Mouse (Mus musculus): ENCODE measurements at regions not wholly inside any gene's neighbourhood (a gene's known extent, or its start where the extent isn't known, plus 50 kb on each side); places are given as distances from the start of the nearest gene placed in this dataset.
"Not testable (repeated sequence)": the region's sequence is repeated elsewhere in the genome, so short reads cannot be mapped to it uniquely, and the experiment has no call there.

DNA sequence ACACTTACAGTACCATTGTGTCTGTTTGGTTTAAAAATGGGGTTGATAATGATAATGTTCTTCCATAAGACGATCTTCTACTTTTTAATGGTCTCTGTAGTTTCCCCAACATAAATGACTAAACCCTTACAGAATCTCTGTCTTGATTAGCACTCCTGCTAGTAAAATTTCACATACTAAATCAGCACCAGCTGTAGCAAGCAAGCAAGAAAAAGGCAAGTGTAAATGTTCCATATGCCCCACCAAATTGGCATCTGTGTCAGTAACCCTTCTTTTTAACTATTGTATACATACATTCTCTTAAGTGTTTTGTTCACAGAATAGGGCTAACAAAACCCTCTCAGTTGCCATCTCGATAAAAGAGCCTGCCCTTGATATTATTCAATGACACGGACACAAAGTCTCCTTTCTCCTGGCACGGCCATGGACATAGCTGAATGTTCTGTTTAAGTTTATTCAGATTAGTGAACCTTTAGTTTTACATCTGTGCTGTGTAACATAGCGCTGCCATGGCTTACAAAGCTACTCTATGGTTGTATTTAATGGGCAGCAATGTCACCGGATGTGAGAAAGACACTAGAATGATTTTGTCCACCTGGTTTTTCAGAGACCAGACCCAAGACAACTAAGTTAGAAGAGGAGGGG is 414.3 kb downstream of the Gtdc1 start:
- no peaks in the 10 kb centered on the region for H3K27me3 ChIP-seq
- no peak overlapping the region for H3K9ac ChIP-seq
- no peaks in the 10 kb centered on the region for H3K4me1 ChIP-seq (replicated peaks)
- no peaks in the 10 kb centered on the region for H3K9me3 ChIP-seq
- no peak overlapping the region for H3K27ac ChIP-seq (replicated peaks)
- WGBS = 53% methylated on average over 6 of the region's 6 CpGs
- H3K4me3 ChIP-seq = no peak overlapping the region
- no peaks in the 10 kb centered on the region for H3K36me3 ChIP-seq
- no peak overlapping the region for H3K4me2 ChIP-seq
- no peak for ATAC-seq (ENCODE audit: low FRiP score, low read depth)

DNA sequence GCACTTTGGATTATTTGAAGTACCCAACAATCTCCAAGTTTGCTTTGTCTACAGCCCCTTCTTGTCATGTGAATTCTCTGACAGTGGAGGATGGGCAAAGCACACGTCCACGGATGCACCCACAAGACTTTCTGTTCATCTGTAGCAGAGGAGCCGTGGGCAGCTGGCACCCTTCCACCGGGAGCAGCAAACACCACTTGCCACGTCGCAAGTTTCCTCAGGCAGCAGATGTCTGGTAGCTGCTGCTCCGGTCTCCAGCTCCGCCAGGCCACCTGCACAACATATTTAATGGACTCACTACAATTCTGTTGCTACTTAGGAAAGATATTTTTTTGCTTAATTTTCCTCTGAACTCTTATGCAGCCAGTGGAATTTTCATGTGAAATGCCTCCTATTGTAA is 415.1 kb downstream of the Gtdc1 start:
- WGBS = 35% methylated on average over 8 of the region's 8 CpGs
- H3K4me2 ChIP-seq = no peak overlapping the region
- no peak for ATAC-seq (ENCODE audit: low FRiP score, low read depth)
- H3K9ac ChIP-seq = no peak overlapping the region
- no peak overlapping the region for H3K4me3 ChIP-seq
- H3K36me3 ChIP-seq = no peaks in the 10 kb centered on the region
- H3K27me3 ChIP-seq = no peaks in the 10 kb centered on the region
- H3K9me3 ChIP-seq = no peaks in the 10 kb centered on the region
- no peaks in the 10 kb centered on the region for H3K4me1 ChIP-seq (replicated peaks)
- H3K27ac ChIP-seq (replicated peaks) = no peak overlapping the region

DNA sequence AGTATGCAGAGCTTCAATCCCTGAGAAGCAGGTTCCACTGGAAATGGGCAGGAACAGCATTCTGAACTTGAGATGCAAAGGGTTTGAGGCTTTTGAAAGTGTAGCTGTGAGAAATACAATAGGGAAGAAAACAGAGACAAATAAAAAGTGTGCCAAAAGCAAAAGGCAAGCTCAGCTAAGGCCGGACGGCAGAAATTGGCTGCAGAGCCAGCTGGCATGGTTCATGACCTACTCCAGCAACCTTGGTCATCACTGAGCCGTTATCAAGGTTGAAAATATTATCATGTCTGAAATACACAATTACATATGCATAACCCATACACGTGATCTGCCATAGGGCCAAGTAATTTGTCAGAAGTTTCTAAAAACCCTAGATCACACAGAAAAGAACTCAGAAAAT is 418.4 kb downstream of the Gtdc1 start:
- no peaks in the 10 kb centered on the region for H3K4me1 ChIP-seq (replicated peaks)
- no peaks in the 10 kb centered on the region for H3K27me3 ChIP-seq
- no peaks in the 10 kb centered on the region for H3K36me3 ChIP-seq
- H3K9me3 ChIP-seq = no peaks in the 10 kb centered on the region
- H3K9ac ChIP-seq = no peak overlapping the region
- no peak overlapping the region for H3K4me3 ChIP-seq
- no peak overlapping the region for H3K27ac ChIP-seq (replicated peaks)
- ATAC-seq (ENCODE audit: low FRiP score, low read depth) = no peak
- WGBS = 78% methylated on average over 4 of the region's 4 CpGs
- no peak overlapping the region for H3K4me2 ChIP-seq

DNA sequence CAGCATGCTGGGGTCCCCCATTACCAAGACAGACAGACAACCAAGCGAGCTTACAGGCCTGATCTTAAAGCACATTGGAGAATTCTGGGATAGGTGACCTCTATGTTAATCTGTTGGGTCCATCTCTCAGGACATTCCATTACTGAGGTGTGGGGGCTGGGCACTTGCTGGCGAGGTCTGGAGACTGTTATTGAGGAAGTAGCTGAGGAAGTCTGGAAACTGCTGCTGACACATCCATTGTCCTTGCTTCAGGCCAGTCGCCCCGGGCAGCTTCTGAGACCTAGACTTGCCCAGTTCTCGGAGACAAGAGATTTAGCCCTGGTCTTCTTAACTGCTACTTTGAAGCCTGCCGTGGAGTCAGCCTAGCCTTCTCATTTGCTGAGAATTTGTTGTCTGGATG is 423.2 kb downstream of the Gtdc1 start:
- Histone ChIP-seq H3K27me3 (no peaks in the 10 kb centered on the region), H3K4me3 (no peak overlapping the region), H3K27ac (replicated peaks) (no peak overlapping the region), H3K4me1 (replicated peaks) (no peaks in the 10 kb centered on the region), H3K4me2 (no peak overlapping the region), H3K9me3 (peaks cover 3% of the 10 kb centered on the region; the same call in 1 of the 2 replicates), H3K9ac (no peak overlapping the region), H3K36me3 (no peaks in the 10 kb centered on the region)
- WGBS = 67% methylated on average over 6 of the region's 6 CpGs
- ATAC-seq (ENCODE audit: low FRiP score, low read depth) = no peak

DNA sequence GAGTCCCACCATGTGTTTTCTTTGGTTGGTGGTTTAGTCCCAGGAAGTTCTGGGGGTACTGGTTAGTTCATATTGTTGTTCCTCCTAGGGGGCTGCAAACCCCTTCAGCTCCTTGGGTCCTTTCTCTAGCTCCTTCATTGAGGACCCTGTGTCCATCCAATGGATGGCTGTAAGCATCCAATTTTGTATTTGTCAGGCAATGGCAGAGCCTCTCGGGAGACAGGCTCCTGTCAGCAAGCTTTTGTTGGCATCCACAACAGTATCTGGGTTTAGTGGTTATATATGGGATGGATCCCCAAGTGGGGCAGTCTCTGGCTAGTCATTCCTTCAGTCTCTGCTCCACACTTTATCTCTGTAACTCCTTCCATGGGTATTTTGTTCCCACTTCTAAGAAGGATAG is 436.7 kb downstream of the Gtdc1 start:
- not testable (repeated sequence) for ATAC-seq (ENCODE audit: low FRiP score, low read depth); H3K9me3 ChIP-seq; H3K36me3 ChIP-seq; H3K4me1 ChIP-seq (replicated peaks); H3K4me2 ChIP-seq; H3K9ac ChIP-seq; H3K27ac ChIP-seq (replicated peaks); H3K4me3 ChIP-seq; H3K27me3 ChIP-seq
- WGBS = 90% methylated on average over 1 of the region's 1 CpGs

DNA sequence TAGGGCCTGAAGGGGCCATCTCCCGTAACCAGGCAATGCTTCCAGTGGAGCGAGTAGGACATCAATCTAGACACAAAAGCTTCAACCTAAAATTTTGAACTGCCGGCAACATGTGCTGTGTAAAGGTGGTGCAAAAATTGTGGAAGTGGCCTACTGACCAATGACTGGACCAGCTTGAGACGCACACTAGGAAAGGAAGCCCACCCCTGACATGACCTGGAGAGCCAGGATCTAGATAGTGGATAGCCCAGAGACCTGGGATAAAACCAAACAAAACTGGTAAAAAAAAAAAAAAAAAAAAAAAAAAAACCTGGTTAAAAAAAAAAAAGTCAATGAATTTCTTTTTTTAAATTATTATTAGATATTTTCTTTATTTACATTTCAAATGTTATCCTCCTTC is 437.2 kb downstream of the Gtdc1 start:
- Histone ChIP-seq H3K36me3 (no peaks in the 10 kb centered on the region), H3K4me3 (no peak overlapping the region), H3K27me3 (no peaks in the 10 kb centered on the region), H3K27ac (replicated peaks) (no peak overlapping the region), H3K9me3 (no peaks in the 10 kb centered on the region), H3K9ac (no peak overlapping the region), H3K4me1 (replicated peaks) (no peaks in the 10 kb centered on the region), H3K4me2 (no peak overlapping the region)
- WGBS = 98% methylated on average over 4 of the region's 4 CpGs
- no peak for ATAC-seq (ENCODE audit: low FRiP score, low read depth)

DNA sequence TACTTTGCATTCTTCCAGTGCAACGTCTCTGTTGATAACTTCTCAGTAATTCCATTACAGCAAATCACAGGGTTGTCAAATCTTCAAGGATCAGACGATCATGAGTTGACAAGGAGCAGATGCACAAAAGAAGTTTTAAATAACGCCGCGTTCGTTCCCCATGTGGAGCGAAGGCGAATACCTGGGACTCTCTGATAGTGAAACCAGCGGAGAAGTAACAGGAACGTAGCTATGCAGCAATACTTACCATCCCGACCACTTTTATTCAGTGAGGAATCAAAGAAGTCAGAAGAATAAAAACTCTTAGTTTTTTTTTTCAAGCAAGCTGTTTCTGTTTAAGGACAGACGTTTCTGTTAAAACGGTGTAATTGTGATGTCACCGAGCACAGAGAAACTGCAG is 441.6 kb downstream of the Gtdc1 start:
- Histone ChIP-seq H3K27me3 (no peaks in the 10 kb centered on the region), H3K27ac (replicated peaks) (no peak overlapping the region), H3K4me1 (replicated peaks) (no peaks in the 10 kb centered on the region), H3K9ac (no peak overlapping the region), H3K36me3 (no peaks in the 10 kb centered on the region), H3K4me3 (no peak overlapping the region), H3K9me3 (no peaks in the 10 kb centered on the region; the same call in 1 of the 2 replicates), H3K4me2 (no peak overlapping the region)
- no peak for ATAC-seq (ENCODE audit: low FRiP score, low read depth)
- 83% methylated on average over 14 of the region's 14 CpGs for whole genome bisulfite sequencing

DNA sequence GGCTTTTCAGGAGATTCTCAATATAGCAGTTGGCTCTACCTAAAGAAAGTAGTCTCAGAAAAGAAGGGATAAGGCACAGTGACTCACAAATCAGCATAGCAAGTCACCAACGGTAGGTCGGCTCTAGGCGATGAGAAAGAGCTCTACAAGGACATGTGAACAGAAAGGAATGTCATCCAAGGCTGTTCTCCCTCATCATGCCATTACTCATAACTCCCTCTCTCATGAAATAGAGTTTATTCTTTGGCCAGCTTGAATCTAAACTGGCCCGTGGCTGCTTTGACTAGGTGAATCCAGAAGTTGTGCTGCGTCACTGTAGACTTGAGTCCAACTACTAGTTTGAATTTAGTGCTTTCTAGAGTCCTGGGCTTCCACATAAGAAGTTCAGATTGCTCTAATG is 447.7 kb downstream of the Gtdc1 start:
- H3K27ac ChIP-seq (replicated peaks) = no peak overlapping the region
- H3K9me3 ChIP-seq = no peaks in the 10 kb centered on the region
- no peaks in the 10 kb centered on the region for H3K4me1 ChIP-seq (replicated peaks)
- H3K4me3 ChIP-seq = no peak overlapping the region
- 98% methylated on average over 5 of the region's 5 CpGs for WGBS
- ATAC-seq (ENCODE audit: low FRiP score, low read depth) = no peak
- H3K9ac ChIP-seq = no peak overlapping the region
- no peak overlapping the region for H3K4me2 ChIP-seq
- H3K27me3 ChIP-seq = no peaks in the 10 kb centered on the region
- H3K36me3 ChIP-seq = no peaks in the 10 kb centered on the region

DNA sequence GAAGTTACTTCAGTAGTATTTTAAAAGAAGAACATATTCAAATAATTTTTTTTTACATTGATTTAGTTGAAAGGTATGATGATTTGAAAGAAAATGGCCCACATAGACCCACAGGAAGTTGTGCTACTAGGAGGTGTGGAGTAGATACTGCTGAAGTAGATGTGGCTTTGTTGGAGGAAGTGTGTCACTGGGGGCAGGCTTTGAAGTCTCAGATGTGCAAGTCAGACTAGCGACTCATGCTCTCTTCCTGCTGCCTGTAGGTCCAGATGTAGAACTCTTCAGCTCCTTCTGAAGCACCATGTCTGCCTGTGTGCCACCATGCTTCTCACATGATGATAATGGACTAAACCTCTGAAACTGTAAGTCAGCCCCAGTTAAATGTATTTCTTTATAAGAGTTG is 452.0 kb downstream of the Gtdc1 start:
- H3K27ac ChIP-seq (replicated peaks) = no peak overlapping the region
- H3K27me3 ChIP-seq = no peaks in the 10 kb centered on the region
- H3K4me2 ChIP-seq = no peak overlapping the region
- no peak overlapping the region for H3K9ac ChIP-seq
- ATAC-seq (ENCODE audit: low FRiP score, low read depth) = no peak
- WGBS = 77% methylated on average over 1 of the region's 1 CpGs
- H3K4me1 ChIP-seq (replicated peaks) = no peaks in the 10 kb centered on the region
- no peak overlapping the region for H3K4me3 ChIP-seq
- no peaks in the 10 kb centered on the region for H3K36me3 ChIP-seq
- H3K9me3 ChIP-seq = no peaks in the 10 kb centered on the region

DNA sequence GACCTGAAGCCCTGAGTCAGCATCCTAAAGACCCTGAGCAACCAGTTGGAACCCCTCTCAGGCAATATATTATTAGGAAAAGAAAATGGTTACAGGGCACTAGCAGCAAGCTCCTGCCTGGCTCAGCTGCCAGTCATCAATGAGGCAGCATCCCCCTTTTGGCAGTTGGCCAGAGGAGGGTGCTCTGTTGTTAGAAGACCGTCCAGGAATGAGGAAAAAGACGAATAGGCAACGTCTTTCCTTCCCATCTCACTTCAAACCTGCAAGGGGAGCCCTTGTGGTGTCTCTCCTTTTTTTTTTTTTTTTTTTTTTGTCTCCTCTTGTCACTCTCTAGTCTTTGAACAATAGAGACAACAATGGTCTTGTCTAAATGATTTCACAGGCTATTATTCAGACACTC is 452.8 kb downstream of the Gtdc1 start:
- no peak for ATAC-seq (ENCODE audit: low FRiP score, low read depth)
- Histone ChIP-seq H3K9ac (no peak overlapping the region), H3K4me3 (no peak overlapping the region), H3K4me1 (replicated peaks) (no peaks in the 10 kb centered on the region), H3K36me3 (no peaks in the 10 kb centered on the region), H3K27ac (replicated peaks) (no peak overlapping the region), H3K4me2 (no peak overlapping the region), H3K27me3 (no peaks in the 10 kb centered on the region), H3K9me3 (no peaks in the 10 kb centered on the region)
- 4% methylated on average over 3 of the region's 3 CpGs for whole genome bisulfite sequencing

DNA sequence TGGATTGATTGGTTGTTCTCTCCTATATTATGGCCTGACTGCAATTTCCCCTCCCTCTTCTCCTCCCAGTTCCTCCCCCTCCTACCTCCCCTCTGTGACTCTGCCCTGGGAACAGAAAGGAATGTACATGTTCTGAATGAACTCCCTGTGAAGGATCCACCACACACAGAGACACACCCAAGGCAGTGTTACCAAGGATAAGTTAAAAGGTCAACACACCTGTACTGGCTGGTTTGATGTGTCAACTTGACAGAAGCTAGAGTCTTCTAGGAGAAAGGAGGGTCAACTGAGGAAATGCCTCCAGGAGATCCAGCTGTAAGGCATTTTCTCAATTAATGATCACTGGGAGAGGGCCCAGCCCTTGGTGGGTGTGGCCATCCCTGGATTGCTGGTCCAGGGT is 456.1 kb downstream of the Gtdc1 start:
- Histone ChIP-seq H3K27me3 (no peaks in the 10 kb centered on the region), H3K9me3 (no peaks in the 10 kb centered on the region), H3K4me3 (no peak overlapping the region), H3K4me1 (replicated peaks) (no peaks in the 10 kb centered on the region), H3K27ac (replicated peaks) (no peak overlapping the region), H3K9ac (no peak overlapping the region), H3K36me3 (no peaks in the 10 kb centered on the region), H3K4me2 (no peak overlapping the region)
- ATAC-seq (ENCODE audit: low FRiP score, low read depth) = no peak

DNA sequence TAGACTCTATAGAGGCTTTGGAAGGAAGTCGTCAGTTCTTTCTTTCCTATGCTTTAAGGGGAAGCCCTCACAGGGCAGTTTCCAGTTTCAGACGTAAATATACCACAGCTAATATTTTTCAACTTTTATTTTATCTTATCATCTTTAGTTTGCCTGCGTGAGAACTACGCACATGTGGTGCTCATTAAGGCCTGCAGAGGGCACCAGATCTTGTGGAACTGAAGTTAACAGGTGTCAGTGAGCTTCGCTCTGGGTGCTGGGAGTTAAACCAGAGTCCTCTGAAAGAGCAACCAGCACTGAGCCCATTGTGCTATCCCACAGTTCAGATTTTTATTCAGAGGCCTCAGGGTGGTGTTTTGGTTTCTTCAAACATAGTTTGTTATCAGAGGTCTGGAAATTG is 456.5 kb downstream of the Gtdc1 start:
- Histone ChIP-seq H3K4me2 (no peak overlapping the region), H3K27me3 (no peaks in the 10 kb centered on the region), H3K9me3 (no peaks in the 10 kb centered on the region), H3K36me3 (no peaks in the 10 kb centered on the region), H3K4me1 (replicated peaks) (no peaks in the 10 kb centered on the region), H3K27ac (replicated peaks) (no peak overlapping the region), H3K4me3 (no peak overlapping the region), H3K9ac (no peak overlapping the region)
- 99% methylated on average over 5 of the region's 5 CpGs for WGBS
- ATAC-seq (ENCODE audit: low FRiP score, low read depth) = no peak

DNA sequence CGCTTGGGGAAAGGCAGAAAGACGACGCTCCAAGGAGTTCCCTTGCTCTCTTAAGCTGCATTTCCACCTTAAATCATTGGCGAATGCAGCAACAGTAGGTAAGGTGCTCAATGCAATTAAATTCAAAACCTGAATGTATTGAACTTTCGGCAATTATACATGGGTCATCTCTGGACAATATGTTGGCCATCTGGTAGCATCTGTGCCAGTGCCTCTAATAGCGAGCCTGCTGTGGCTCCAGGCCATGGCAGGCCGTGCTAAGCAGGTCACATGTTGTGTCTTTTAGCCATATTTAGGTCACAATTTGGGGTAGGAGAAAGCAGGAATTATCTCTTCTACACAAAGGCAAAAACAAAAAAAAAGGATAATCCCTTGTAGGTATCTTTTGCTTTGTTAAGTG is 462.8 kb downstream of the Gtdc1 start:
- WGBS = 80% methylated on average over 7 of the region's 7 CpGs
- H3K4me3 ChIP-seq = no peak overlapping the region
- no peak for ATAC-seq (ENCODE audit: low FRiP score, low read depth)
- H3K27ac ChIP-seq (replicated peaks) = no peak overlapping the region
- peaks cover 5% of the 10 kb centered on the region; the same call in 1 of the 2 replicates for H3K4me1 ChIP-seq (replicated peaks)
- no peaks in the 10 kb centered on the region for H3K36me3 ChIP-seq
- no peak overlapping the region for H3K9ac ChIP-seq
- H3K27me3 ChIP-seq = no peaks in the 10 kb centered on the region
- H3K9me3 ChIP-seq = no peaks in the 10 kb centered on the region
- H3K4me2 ChIP-seq = no peak overlapping the region

Data from hindbrain, embryonic 15.5 days (tissue).